Mouse (Mus musculus) right cerebral cortex, adult 2 months (tissue): ENCODE measurements at regions not wholly inside any gene's neighbourhood (a gene's known extent, or its start where the extent isn't known, plus 50 kb on each side); places are given as distances from the start of the nearest gene placed in this dataset.

Experiments
- DNase-seq, 2 experiments: peaks; one replicate each; pipeline ENCODE4 v3.0.0; 2021 to 2022; ENCODE audit warnings: low spot score in 2 of 2

DNA sequence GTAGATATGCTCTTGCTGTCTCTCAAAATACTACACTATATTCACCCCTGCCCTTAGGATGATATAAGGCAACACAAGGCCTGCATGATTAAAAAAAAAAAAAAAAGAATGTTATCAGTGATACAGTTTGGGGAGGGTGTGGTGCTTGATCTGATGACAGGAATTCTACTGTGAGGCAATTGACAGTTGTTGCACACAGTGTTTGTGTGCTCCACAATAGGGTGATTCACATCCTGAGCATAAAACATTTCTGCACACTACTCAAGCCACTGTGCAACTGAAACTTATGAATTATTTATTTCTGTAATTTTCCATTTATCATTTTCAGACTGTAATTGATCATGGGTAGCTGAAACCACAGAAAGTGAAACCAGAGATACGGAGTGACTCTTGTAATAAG, 277.2 kb upstream of the Adgrl4 start:
- DNase-seq: no peak

DNA sequence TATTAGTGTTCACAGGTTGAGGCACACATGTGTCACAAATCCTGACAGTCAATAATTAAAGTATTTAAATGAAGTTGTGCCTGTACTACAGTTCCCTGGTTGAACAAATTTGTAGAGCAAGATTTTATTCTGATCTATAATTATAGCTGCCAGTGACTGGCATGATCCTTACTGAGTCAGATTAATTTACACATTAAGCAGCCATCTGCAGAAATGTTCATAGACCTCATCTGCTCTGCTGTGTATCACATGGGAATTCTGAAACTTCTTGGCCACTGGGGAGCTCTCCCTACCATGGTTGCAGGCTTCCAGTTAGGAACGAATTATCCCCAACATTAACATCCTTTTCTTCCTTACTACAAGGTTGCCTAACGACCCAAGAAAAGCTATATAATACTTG, 255.6 kb upstream of the Adgrl4 start:
- no peak for DNase-seq

DNA sequence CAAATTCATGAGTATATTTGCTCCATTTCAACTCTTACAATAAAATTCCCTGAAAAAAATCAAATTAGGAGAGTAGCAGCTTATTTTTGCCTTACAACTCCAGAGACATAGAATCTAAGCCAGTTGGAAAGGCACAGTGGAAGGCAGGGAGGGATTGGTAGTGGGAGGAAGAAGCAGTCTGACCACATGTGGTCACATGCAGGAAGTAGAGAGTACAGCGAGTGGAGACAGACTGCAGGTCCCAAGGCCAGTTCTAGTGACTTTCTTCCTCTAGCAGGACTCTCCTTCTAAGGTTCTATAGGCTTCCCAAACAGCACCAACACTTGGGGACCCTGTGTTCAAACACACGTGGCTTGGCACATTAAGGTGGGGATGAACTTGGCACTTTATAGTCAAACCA, 245.6 kb upstream of the Adgrl4 start:
- DNase-seq: no peak

DNA sequence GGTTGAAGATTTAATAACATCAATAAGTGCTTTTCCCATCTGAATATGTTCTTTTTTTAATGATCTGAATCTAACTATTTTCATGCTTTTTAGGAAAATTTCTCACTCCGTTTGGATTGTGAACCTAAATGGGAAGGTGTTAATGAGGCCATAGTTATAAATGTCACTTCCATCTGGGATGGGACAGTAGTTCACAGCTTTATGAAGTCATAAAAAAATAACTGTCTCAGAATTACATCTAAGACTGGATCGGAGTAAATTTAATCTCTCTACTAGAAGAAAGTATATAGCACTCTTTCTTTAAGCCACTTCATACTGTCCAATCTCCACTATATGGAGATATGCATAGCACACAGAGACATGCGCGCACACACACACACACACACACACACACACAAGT, 226.7 kb upstream of the Adgrl4 start:
- no peak for DNase-seq

DNA sequence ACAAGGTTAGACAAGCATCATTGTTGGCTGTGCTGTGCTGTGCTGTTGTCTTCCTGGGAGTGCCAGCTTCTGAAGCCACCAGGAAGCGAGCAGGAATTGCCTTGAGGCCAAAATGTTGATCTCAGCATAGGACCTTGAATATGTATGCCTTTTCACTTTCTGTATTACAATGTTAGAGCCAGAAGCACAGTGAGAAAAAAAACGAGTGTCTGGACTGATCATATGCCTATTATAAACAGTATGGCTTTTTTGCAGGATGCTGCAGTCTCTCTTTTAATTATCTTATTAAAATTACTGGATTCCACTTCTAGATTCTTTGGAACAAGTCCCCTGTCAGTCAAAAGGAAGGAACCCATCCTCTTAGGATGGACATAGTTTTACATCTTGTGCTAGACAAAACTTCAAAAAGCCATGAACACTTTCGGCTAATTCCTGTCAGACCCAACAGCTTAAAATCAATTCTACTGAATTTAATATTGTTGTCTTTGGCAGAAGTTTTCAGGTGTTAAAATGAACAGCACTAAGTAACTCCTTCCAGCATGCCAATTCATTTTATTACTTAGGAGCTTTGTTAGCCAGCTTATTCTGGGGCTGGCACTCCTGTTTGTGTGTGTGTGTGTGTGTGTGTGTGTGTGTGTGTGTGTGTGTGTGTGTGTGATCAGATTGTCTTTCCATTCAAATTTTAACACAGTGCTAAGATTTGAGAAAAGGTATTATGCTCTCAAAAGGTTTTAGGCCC, 220.8 kb upstream of the Adgrl4 start:
- DNase-seq: no peak

DNA sequence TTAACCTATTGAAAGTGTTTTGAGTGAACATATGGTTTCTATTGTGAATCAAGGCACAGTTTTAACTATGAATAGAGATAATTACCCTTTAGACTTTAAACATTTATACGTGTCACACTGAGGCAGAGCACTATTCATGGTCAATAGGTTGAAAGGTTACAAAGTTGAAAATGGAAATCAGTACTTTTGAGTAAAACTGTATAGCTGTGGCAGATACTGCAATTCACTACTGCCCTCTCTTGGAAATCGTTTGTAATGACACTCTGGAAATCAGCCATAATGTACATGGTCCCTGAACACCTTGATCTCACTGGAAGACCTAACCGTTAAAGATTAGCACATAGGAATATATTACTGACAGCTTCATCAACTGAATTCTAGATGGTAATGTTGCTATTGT, 215.3 kb upstream of the Adgrl4 start:
- DNase-seq: no peak

DNA sequence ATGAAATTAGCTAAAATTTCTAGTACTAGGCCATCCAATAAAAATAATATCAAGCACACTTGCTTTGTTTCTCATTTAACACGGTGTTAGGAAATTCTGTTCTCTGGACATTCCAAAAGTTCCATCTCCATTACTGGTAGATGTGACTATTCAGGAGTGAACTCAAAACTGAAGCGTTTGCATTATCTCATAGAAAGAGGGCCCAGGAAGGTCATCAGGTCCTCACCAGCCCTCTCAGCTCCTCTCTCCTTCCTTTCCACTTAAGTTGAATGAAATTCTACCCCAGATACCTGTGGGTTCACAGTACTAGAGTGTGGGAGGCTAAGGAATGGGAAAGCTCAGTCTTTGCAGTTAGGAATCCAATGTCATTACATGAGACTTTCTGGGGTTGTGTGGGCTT, 185.2 kb upstream of the Adgrl4 start:
- no peak for DNase-seq

DNA sequence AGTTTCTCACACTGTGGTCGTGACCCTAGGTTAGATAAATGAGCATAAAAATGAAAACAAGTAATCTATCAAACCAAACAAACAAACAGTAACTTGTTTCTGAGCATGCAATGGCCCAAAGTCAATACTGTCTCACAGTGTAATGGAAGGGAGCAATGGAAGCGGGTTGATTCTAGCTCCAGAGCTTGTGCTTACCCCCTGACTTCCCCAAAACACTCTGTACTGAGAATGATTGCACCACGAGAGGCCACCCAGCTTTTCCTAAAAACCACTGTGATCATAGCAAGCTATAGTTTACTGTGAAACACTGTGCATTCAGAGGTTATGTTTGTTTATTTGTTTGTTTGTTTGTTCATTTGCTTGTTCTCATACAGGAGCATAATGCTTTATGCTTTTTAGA, 174.9 kb upstream of the Adgrl4 start:
- no peak for DNase-seq

DNA sequence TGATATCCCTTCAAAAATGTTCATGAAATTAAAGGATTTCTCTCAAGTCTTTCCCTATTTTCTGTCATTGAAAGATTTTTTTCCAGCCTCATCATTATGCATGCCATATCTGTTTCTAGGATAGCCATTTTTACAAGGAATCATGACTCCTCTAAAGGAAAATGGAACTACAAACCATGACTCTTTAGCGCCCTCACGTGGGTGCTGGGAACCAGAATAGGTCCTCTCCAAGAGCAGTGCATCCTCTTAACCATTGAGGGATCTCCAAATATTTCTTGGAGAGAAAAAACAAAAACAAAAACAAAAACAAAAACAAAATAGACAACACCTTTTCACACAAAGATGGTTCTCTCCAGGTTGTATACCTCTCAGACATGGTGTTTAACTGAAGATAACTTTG, 172.0 kb upstream of the Adgrl4 start:
- no peak for DNase-seq

DNA sequence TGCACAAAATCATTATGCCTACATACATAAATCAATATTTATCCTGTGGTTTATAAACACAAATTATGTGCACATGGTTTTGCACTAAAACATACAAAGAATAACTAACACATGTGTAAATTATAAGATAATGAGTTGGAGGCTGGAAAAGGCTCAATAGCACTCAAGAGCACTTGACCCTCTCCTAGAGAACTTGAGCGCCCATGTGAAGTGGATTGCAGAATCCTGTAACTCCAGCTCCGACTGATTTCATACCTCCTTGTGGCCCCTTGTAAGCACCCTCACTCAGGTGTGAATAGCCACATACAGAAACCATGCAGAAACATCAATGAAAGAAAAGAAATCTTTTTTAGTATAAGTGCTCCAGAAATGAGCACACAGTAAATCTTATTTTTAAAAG, 168.2 kb upstream of the Adgrl4 start:
- DNase-seq: no peak

DNA sequence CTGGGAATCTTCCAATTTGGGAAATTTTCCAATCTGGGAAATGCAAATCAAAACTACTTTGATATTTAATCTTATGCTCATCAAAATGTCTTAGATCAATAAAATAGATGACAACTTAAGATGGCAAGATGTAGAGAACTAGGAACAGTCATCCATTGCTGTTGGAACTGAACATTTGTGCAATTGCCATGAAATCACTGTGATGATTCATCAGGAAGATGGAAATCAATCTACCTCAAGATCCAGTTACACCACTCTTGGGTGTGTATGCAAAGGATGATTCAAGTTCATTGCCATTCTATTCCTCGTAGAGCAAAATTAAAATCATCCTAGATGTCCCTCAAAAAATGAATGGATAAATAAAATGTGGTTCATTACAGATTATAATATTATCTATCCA, 153.9 kb upstream of the Adgrl4 start:
- no peak for DNase-seq

DNA sequence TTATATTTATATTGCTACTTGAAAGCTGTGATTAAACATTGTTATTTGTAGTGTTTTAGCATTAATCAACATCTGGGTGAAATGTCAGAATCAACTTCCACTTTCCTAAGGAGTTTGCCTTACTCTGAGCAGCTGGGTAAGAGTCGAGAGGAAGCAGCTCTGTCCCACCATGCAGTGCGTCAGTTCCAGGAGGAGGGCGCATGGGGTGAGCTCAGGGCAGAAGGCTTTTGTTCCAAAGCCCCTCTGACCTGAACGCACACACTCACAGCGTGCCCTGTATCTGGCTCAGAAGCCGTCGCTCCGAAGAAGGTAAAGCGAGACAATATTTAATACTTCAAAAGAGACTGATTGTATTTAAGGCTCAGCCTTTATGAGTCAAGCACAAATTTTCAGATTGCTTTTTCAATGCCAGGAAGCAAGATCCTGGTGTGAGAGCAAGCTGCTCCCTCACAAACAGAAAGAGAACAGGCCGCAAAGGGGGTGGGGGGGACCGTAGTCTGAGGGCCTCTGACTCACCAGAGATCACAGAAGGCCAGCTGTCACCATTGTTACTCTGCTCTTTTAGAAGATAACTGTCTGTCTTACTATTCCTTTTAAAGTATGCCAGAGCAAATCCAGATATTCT, 143.6 kb upstream of the Adgrl4 start:
- DNase-seq: no peak

DNA sequence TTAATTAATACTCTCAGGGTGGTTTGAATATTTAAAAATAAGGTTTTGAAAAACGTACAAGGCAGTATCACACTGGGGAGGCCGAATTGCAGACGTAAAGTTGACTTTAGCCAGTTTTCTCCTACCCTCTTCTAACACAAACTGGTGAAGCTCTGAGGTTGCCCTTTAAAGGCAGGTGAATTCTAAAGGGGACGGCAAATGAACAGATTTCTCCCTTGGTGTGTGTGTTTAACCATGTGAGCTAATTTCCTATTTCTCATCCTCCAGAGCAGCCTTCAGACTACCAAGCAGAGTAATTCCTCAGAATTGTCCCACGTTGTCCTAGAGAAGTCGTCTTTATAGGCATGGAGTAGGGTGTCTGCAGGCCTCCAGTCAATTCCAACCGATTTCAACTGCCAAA, 143.1 kb upstream of the Adgrl4 start:
- DNase-seq: no peak

DNA sequence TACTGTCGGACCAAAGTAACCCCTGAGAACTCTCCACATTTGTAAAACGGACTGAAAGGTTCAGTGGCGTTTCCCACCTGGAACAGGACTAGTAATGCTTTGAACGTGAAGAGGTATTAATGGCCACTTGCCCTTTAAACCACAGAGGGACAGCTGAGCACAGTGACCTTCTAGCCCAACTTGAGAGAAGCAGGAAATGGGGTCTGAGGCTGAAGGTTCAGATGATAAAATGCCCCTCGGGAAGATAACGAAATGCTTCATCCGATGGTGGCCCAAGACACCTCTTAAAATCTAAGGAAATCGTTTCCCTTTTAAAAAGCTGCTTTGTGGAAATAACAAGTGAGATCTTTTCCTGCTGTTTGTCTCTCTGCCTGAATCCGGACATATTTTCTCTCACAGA, 142.7 kb upstream of the Adgrl4 start:
- DNase-seq: no peak

DNA sequence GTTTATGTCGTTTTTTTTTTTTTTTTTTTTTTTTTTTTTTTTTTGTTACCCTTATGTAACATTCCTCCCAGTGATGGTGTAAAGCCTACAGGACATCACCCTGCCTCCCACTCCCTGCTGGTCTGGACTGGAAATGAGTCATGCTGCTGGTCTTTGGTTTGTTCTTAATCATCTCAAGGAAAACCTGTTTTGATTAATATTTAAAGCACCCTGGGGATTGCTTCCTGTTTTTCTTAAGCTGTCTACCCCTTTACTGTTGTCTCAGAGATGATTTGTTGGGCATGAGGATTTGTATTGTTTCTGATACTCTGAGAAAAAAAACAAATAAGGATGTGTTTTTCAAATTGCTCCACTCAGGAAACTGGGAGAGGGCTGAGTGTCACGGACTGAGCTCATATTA, 139.4 kb upstream of the Adgrl4 start:
- DNase-seq: no peak

DNA sequence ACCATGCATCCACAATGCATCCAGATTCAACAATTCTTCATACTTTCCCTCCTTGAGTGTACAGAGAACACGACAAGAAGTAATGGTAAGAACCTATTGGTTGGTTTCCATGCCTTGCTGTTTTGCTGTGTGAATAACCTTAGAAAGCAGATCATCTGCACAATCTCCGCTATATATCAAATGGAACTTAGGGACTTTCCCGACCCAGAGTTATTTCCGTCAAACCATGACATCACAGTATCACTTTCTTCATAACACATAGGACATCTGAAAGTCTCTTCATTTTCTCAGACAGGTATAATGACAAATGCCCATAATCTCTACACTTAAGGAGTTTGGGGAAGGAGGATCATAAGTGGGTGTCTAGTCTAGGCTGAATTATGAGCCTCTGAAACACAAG, 132.3 kb upstream of the Adgrl4 start:
- no peak for DNase-seq

DNA sequence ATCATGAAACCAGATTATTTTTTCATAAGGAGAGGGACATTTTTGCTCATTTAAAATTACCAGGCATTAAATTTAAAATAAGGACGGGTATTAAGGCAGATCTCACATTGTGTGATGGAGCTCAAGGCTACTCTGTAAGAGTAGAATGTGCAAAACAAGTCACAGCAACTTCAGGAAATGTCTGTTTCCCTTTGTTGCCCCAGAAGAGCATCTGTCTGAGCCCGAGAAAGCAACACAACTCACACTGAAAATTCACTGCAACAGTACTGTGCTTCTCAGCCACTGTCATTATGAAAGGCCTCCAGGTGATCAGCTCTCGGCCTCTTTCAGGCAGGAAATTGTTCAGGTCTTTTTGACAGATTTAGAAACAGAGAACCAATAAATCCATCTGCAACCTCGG, 129.7 kb upstream of the Adgrl4 start:
- DNase-seq: no peak

DNA sequence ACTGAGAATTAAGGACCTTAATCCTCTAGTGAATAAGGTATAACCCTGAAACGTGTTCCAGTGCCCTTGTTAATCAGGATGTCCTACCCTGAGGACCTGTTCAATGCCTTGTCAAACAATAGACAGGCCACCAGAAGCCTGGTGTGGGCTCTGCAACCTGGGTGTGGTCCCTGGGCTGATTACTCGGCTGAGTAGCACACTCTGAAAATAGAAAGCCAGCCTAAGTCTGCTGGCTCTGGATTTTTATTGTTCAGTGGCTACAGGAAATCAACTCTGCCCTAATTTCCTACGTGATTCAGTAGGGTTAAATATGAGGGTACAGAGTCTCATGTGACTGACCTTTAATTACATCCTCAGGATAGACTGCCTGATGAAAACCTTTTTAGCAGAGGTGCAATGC, 113.9 kb upstream of the Adgrl4 start:
- DNase-seq: no peak

DNA sequence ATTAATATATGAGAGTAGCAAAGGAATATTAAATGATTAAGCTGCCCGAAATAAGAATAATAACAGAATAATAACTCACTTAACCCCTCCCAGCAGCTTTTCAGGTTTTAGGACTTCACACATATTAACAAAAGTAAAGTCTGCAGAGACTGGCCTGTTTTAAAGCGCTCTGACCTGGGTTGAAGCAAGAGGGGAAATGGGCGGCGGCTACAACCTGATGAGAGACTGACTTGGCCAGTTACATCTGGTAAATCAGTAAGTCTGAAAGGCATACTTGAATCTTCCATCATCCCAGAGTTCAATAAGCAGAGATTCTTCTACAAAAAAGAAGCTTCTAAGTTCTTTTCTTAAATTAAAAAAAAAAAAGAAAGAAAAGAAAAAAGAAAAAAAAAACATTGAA, 107.9 kb upstream of the Adgrl4 start:
- no peak for DNase-seq

DNA sequence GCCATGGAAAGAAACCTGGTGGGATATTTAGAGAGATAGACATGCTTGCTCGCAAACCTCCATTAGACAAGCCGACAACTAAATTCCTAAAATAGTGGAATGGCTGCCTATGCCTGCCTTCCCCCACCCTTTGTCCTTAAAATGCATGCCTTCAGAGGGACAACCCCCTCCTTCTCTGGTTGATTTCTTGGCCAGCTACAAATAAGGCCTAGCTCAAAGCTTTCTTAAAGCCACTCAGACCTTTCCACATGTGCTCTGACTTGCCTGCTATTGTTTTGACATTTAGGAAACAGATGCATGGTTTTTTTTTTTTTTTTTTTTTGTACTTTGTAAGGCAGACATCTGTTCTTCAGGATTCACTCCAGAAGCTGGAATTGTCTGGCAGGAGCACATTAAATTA, 105.8 kb upstream of the Adgrl4 start:
- no peak for DNase-seq

DNA sequence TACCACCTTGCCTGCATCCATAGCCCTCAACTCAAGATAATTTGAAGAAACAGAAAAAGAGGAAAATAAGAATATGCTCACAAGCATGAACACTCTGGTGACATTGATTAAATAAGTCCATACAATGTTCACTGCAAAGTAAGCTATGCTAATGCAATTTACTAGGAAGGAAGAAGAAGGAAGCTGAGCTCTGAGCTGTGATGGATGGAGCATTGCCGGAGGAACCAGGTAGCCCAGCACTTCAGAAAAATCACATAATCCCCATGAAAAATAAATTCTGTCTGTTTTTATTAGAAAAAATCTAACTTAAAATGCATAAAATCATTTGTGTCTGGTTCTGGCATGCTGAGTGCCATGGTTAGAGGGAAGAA, 105.4 kb upstream of the Adgrl4 start:
- no peak for DNase-seq

DNA sequence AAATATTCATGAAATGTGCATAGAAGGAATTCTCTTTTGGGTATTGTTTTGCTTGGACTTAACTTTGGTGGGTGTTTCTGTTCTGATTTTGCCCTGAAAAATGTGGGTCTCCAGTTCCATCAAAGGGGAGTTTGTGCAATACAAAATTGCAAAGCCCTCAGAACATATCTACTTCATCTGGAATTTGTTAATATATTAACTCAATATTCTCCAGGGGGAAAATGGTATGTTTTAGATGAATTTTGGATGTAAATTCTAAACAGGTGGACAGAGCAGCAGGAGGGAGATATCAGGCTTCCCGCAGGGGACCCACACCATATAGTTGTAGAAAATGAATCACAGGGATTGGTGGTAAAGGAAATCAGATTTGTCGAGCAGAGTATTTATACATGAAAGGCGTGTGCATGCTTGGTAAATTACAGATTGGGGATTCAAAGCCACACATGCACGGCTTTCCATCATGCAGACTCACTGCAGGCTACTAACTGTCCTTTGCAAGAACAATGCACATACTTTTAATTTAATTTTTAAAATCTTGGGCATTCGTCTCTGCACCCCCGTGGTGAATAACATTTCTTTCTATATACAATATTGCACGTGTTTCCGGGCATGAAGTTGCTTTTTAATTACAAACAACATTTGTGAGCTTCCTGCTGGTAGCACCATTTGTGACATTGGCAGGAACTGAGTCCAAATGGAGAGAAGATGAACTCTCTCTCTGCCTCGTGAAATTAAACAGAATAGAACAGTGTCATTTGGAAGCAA, 104.8 kb upstream of the Adgrl4 start:
- no peak for DNase-seq

DNA sequence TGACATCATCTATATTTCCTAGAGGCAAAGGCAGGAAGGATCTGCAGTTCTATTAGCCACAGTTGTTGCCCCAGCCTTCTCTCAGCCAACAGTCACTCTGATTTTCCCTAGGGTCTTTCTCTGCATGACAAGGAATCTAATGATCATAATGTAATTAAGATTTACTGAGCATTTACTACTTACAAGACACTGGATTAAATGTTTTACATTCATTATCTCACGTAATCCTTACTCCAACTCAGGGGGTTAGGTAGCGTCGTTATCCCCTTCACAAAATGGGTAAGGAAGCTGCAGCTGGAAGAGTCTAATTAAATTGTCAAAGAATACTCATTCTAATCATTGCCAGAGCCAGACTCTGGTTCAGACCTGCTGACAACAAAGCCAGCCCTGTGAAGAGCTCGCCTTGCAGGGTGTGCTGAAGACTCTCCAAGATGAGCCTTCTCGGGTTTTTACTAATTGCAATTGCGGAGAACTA, 103.8 kb upstream of the Adgrl4 start:
- DNase-seq: no peak
